Mouse (Mus musculus): ENCODE measurements around the gene Xlr5c. TPM values are rescaled to one million over a fixed set of nuclear protein-coding genes. Genes with fewer than 3 reads are reported as not detected.

Gene Xlr5c
- polyA plus RNA-seq, 1 experiment from 2014 or later: 0.19 TPM

Other genes starting within 250 kb of the Xlr5c start
- 0.16 TPM in 1 of 2 replicates, not detected in the other for gene Pnma3, start 228.2 kb downstream of the Xlr5c start, polyA plus RNA-seq (2015; fragmentation: Nextera tagmentation; extraction: Ambion mirVana)
- gene Xlr4a, start 210.5 kb downstream of the Xlr5c start, polyA plus RNA-seq (2015; fragmentation: Nextera tagmentation; extraction: Ambion mirVana): 2.3 and 2.4 TPM in 2 replicates
- gene Xlr3a, start 195.9 kb downstream of the Xlr5c start, polyA plus RNA-seq (2015; fragmentation: Nextera tagmentation; extraction: Ambion mirVana): 6.2 and 7.5 TPM in 2 replicates
- 0.13 and 0.24 TPM in 2 replicates for gene Gm14685, start 175.9 kb downstream of the Xlr5c start, polyA plus RNA-seq (2015; fragmentation: Nextera tagmentation; extraction: Ambion mirVana)
- gene Xlr5b, start 144.2 kb downstream of the Xlr5c start, polyA plus RNA-seq (2015; fragmentation: Nextera tagmentation; extraction: Ambion mirVana): 0.24 TPM in 1 of 2 replicates, not detected in the other
- not detected in 2 replicates for gene DXBay18, start 143.5 kb downstream of the Xlr5c start, polyA plus RNA-seq (2015; fragmentation: Nextera tagmentation; extraction: Ambion mirVana)
- gene Spin2d, start 116.0 kb downstream of the Xlr5c start, polyA plus RNA-seq (2015; fragmentation: Nextera tagmentation; extraction: Ambion mirVana): not detected in 2 replicates
- 9.0 and 9.8 TPM in 2 replicates for gene Xlr3b, start 100.8 kb downstream of the Xlr5c start, polyA plus RNA-seq (2015; fragmentation: Nextera tagmentation; extraction: Ambion mirVana)
- 1.0 and 1.4 TPM in 2 replicates for gene Xlr4b, start 78.6 kb downstream of the Xlr5c start, polyA plus RNA-seq (2015; fragmentation: Nextera tagmentation; extraction: Ambion mirVana)
- 13.4 and 14.6 TPM in 2 replicates for gene F8a, start 64.7 kb downstream of the Xlr5c start, polyA plus RNA-seq (2015; fragmentation: Nextera tagmentation; extraction: Ambion mirVana)
- gene Xlr4c, start 49.8 kb downstream of the Xlr5c start, polyA plus RNA-seq (2015; fragmentation: Nextera tagmentation; extraction: Ambion mirVana): 0.84 and 0.91 TPM in 2 replicates
- not detected in 2 replicates for gene Xlr3c, start 27.6 kb downstream of the Xlr5c start, polyA plus RNA-seq (2015; fragmentation: Nextera tagmentation; extraction: Ambion mirVana)
- 0.50 TPM in 1 of 2 replicates, not detected in the other for gene Xlr5a, start within 50 bp of the Xlr5c start, polyA plus RNA-seq (2015; fragmentation: Nextera tagmentation; extraction: Ambion mirVana)
- not detected in 2 replicates for gene Gm45015, start 43.9 kb upstream of the Xlr5c start, polyA plus RNA-seq (2015; fragmentation: Nextera tagmentation; extraction: Ambion mirVana)
- 9.9 and 10.2 TPM in 2 replicates for gene Zfp275, start 49.6 kb upstream of the Xlr5c start, polyA plus RNA-seq (2015; fragmentation: Nextera tagmentation; extraction: Ambion mirVana)
- not detected in 2 replicates for gene Gm18336, start 105.8 kb upstream of the Xlr5c start, polyA plus RNA-seq (2015; fragmentation: Nextera tagmentation; extraction: Ambion mirVana)
- 0.32 and 0.54 TPM in 2 replicates for gene Zfp92, start 118.1 kb upstream of the Xlr5c start, polyA plus RNA-seq (2015; fragmentation: Nextera tagmentation; extraction: Ambion mirVana)
- not detected in 2 replicates for gene Trex2, start 142.4 kb upstream of the Xlr5c start, polyA plus RNA-seq (2015; fragmentation: Nextera tagmentation; extraction: Ambion mirVana)
- 58.2 and 60.6 TPM in 2 replicates for gene Haus7, start 166.1 kb upstream of the Xlr5c start, polyA plus RNA-seq (2015; fragmentation: Nextera tagmentation; extraction: Ambion mirVana)
- 48.5 and 52.7 TPM in 2 replicates for gene Bgn, start 190.6 kb upstream of the Xlr5c start, polyA plus RNA-seq (2015; fragmentation: Nextera tagmentation; extraction: Ambion mirVana)
- 0.26 and 0.28 TPM in 2 replicates for gene Atp2b3, start 210.1 kb upstream of the Xlr5c start, polyA plus RNA-seq (2015; fragmentation: Nextera tagmentation; extraction: Ambion mirVana)